Mouse (Mus musculus) v-Abl transformed pro-B cells (cell line): ENCODE measurements around the gene Sacs.

Source experiments
- in situ Hi-C, 2 experiments: fragments of 400-800 bp; cut with MboI; formaldehyde crosslinking; loops; one replicate each; pipeline ENCODE4 v1.15.1; 2025; ENCODE audit not compliant: unreplicated experiment in 2 of 2

The Sacs gene

DNA sequence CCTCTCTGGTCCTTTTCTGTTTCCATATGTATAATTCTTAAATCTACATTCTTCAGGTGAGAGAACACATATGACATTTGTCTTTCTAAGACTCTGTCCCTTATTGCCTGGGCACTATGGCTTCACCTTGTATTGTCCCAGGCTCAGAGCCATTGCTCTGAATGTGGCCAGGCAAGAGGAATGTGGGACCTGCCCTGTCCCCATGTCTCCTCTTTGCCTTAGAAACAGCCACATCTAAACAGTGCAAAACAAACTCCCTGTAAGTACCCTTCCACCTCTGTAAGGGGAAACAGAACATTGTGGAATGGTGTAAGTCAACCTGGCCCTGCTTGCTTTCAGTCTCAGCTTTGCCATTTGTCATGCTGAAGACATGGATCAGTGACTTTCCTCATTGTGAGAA lies 17.4 kb downstream of the Sacs start:
- in situ Hi-C loops: loop anchor here (25.0 kb wide), 2 partner anchors 282 to 893 kb away; partner anchors contain the start of genes Gm49336 (in 2 of the 2), Mtmr6 (in 2 of the 2), Nupl1 (in 2 of the 2) and Kpna3 (in 1 of the 2)

DNA sequence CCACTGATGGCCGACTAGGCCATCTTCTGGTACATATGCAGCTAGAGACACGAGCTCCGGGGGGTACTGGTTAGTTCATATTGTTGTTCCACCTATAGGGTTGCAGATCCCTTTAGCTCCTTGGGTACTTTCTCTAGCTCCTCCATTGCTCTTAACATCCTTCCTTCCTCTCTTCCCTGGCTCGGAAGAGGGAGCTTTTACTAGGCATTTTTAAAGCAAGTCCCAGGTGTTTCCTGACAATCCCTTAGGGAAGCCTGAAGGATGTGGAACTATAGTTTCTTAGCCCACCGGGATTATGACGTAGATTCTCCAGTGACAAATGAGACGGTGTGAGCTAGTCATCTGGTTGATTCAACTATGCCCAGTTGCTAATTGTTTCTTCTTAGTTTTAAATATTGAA lies 19.2 kb downstream of the Sacs start:
- in situ Hi-C loops: loop anchor here (25.0 kb wide), 2 partner anchors 280 to 895 kb away; partner anchors contain the start of genes Gm49336 (in 2 of the 2), Mtmr6 (in 2 of the 2), Nupl1 (in 2 of the 2) and Kpna3 (in 1 of the 2)

DNA sequence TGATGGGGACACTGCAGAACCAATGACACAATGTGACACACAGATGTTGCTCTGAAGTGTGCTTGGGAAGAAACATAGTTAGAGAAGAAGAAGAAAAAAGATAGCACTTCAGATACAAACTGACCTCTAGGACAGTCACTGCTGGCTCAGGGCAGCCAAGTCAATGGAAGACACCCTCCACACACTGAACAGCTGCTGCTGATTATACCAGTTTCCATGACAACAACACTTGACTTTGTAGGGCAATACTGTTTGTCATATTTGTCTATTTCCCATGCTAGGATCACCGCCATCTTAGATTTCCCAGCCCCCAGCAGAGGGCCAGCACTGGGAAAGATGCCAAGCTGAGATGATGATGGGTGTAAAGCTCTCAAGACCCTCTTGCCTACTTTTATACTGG lies 22.7 kb downstream of the Sacs start:
- in situ Hi-C loops: loop anchor here (25.0 kb wide), 2 partner anchors 276 to 899 kb away; partner anchors contain the start of genes Gm49336 (in 2 of the 2), Mtmr6 (in 2 of the 2), Nupl1 (in 2 of the 2) and Kpna3 (in 1 of the 2)

- in situ Hi-C loops: loop anchor here (25.0 kb wide), 2 partner anchors 276 to 899 kb away; partner anchors contain the start of genes Gm49336 (in 2 of the 2), Mtmr6 (in 2 of the 2), Nupl1 (in 2 of the 2) and Kpna3 (in 1 of the 2)
Observed at GRCm38 (mm10) chr14:61161367-61162334, 23.4 kb downstream of the Sacs start.

GRCm38 (mm10) chr14:61164461-61164860 lies 26.2 kb downstream of the Sacs start:
- in situ Hi-C loops: loop anchor here (25.0 kb wide), 2 partner anchors 273 to 902 kb away; partner anchors contain the start of genes Gm49336 (in 2 of the 2), Mtmr6 (in 2 of the 2), Nupl1 (in 2 of the 2) and Kpna3 (in 1 of the 2)

- in situ Hi-C loops: loop anchor here (25.0 kb wide), 2 partner anchors 271 to 904 kb away; partner anchors contain the start of genes Gm49336 (in 2 of the 2), Mtmr6 (in 2 of the 2), Nupl1 (in 2 of the 2) and Kpna3 (in 1 of the 2)
Observed at GRCm38 (mm10) chr14:61165929-61166328, 27.7 kb downstream of the Sacs start.

GRCm38 (mm10) chr14:61171261-61171970 lies 33.2 kb downstream of the Sacs start:
- in situ Hi-C loops: loop anchor here (10.0 to 25.0 kb wide), 3 partner anchors 127 to 909 kb away; partner anchors contain the start of genes Gm49336 (in 2 of the 2), Mtmr6 (in 2 of the 2), Nupl1 (in 2 of the 2) and Kpna3 (in 1 of the 2)

DNA sequence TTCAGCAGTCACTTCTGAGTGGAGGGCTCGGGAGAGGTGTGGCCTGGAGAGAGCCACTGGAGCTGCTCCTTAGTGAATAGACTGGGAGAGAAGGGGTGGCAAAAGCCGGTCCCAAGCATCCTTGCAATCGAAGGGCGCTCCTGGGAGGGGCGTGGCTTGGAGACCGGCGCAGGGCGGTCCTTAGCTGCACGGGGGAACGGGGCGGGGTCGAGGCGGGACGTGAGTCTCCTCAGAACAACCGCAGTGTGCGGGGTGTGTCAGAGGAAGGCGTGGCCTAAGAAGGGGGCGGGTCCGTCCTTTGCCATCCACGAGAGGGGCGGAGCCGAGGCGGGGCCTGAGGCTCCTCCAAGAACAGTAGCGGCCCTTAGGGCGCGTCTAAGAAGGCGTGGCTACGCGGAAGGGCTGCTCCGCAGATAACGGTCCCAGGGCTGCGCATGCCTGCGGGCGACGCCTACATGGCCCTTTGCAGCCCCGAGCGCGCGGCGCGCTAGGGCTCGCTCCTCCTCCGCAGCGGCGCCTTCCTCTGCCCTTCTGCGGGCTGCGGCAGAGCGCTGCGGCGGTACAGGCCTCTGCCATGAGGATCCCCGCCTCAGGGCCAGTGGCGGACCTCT lies 34.4 kb downstream of the Sacs start:
- in situ Hi-C loops: loop anchor here (10.0 to 25.0 kb wide), 3 partner anchors 128 to 910 kb away; partner anchors contain the start of genes Gm49336 (in 2 of the 2), Mtmr6 (in 2 of the 2), Nupl1 (in 2 of the 2) and Kpna3 (in 1 of the 2)

- in situ Hi-C loops: loop anchor here (10.0 to 25.0 kb wide), 3 partner anchors 128 to 911 kb away; partner anchors contain the start of genes Gm49336 (in 2 of the 2), Mtmr6 (in 2 of the 2), Nupl1 (in 2 of the 2) and Kpna3 (in 1 of the 2)
Observed at GRCm38 (mm10) chr14:61173229-61173628, 35.0 kb downstream of the Sacs start.

DNA sequence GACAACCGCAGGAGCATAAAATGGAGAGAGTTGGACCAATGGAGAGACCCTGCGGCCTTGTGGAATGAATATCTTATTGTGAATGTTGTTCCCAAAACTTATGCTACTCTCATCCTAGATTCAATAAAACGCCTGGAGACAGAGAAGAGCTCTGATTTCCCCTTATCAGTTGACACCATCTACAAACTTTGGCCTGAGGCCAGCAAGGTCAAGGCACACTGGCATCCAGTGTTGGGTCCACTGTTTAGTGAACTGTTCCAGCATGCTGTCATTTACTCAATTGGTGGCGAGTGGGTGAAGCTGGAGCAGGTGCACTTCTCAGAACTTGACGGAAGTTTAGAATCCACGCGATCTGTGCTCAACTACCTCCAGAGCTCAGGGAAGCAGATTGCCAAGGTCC lies 53.6 kb downstream of the Sacs start:
- in situ Hi-C loops: no loop called here

- in situ Hi-C loops: no loop called here
Observed at GRCm38 (mm10) chr14:61192326-61192725, 54.1 kb downstream of the Sacs start.

DNA sequence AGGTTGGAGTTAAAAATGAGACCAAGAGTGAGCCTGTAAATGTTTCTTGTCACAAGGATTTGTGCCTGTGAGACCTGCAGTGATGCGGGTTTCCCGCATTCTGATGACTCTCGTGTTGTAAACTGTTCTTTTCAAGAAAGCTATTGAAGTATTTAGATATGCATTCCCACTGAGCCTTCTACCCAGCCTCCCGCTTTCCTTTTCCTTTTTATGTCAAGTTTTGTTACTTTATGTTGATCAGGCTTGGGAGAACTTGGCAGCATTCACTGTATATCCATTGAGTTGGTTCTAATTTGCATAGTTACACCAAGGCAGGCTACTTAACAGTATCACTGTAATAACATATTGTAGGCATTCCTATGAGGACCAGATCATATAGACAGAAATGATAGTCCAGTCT lies 56.2 kb downstream of the Sacs start:
- in situ Hi-C loops: no loop called here

DNA sequence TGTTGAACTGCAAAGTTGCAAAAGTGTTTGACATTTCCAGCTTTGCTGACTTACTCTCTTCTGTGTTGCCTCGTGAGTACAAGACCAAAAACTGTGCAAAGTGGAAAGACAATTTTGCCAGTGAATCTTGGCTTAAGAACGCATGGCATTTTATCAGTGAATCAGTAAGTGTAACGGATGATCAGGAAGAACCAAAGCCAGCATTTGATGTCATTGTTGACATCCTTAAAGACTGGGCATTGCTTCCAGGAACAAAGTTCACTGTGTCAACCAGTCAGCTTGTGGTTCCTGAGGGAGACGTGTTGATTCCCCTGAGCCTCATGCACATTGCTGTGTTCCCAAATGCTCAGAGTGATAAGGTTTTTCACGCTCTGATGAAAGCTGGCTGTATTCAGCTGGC lies 71.9 kb downstream of the Sacs start:
- in situ Hi-C loops: no loop called here

- in situ Hi-C loops: no loop called here
Observed at GRCm38 (mm10) chr14:61211754-61212153, 73.5 kb downstream of the Sacs start.

DNA sequence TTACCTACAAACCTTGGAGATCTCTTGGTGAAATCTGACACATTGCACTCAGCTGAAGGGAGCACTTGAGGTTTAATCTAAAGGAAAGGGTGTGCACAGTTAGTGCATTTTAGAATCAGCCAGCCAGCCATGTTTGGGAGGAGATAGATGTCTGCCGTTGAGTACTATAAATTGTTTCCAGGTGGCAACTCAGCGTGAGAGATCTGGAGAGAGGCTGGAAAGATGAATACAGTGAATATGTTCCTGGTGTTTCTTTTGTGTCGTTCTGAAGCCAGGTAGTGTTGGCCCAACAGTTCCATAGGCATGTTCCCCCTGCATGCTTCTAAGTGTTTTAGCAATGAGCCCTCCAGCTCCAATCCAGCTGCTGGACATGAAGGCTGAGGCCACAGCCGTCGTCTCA lies 82.9 kb downstream of the Sacs start:
- in situ Hi-C loops: no loop called here

DNA sequence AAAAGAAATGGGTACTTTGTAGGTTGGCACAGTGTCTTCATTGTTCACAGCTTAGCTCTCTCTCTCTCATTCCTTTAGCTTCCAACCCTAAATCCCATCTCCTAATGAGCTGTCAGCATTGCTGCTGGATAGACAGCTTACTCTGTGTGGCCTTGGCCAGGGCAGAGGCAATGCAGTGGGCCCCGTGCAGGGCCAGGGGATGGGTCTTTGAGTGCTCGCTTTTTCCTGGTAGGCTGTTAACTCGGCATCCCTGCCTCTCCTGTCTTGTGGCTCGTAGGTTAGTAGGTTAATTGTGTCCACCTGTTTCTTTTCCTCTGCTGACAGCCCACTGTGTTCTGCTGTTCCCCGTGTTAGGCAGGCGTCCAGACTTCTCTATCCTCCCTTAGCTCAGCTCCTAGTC lies 84.2 kb downstream of the Sacs start:
- in situ Hi-C loops: no loop called here

DNA sequence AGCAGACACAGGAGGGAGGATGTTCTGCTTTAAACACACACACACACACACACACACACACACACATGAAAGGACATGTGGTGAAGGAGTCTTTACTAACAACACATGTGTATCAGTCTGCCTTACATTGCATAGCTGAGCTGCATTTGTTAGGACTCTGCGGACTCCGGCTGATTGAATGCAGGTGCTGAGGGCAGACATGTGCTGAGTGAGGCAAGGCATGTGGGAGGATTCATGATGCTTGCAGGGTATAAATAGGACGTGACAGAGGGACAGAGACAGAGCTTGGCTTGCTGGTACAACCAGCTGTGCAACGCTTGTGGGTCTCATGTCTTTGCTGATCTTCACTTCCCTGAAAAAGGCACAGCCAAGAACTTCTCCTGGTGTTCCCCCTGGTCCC lies 85.5 kb downstream of the Sacs start:
- in situ Hi-C loops: no loop called here

DNA sequence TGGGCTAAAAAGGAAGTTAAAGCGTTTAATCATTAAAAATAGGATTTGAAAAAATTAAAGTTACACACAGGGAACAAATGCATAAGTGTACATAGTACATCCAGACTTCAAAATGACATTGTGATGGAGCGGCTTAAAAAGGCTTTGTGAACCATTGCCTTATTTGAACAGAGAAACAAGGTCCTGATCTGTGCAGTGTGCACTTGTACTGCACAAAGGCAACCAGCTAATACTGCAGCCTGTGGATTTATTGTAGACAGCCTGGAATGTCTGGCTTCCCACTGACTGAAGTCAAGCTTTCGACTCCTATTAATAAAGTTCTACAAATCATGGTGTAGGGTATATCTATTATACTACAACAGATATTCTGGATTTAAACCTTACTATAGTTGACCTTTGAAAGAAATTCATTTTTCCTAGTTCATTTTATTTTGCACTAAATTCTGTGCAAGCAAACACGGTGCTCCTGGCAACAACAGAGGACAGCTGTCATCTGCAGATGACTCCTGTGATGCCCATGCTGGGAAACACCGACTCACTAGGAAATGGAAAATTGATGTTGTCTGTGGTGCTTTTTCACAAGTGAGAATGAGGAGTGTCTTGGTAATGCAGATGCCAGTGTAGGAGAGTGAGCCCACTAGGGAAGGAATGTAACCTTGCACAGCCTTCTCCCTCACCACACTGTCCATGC lies 86.3 kb downstream of the Sacs start:
- in situ Hi-C loops: no loop called here

DNA sequence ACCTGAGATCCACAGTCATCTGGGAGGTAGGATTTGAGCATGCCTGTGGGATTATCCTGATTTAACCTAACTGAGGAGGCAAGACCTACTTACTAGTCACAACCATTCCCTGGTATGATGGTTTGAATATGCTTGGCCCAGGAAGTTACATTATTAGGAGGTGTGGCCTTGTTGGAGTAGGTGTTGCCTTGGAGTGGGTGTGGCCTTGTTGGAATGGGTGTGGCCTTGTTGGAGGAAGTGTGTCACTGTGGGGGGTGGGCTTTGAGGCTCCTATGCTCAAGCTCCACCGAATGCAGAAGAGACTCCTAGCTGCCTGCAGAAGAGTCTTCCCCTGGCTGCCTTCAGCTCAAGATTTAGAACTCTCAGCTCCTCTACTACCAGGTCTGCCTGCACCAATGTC lies 87.9 kb downstream of the Sacs start:
- in situ Hi-C loops: no loop called here
